Mouse (Mus musculus) hindbrain, postnatal 0 days (tissue): ENCODE data around the gene Gpr3. TPM values are rescaled to one million over a fixed set of nuclear protein-coding genes. Genes with fewer than 3 reads are reported as not detected.
A peak's percentile ranks its signal among the peaks of the same experiment; 100 is the strongest.

ENCODE experiments used
- ATAC-seq: fragments of 200-750 bp; cut with Nextera tagmentation; 2 replicates; pipeline ENCODE4 v1.8.0; 2017; ENCODE audit warnings: mild to moderate bottlenecking, moderate TSS enrichment, moderate library complexity
- DNase-seq: peaks from one replicate; pipeline ENCODE4 v3.0.0-alpha.2; 2015; ENCODE audit warnings: low spot score
- H3K27ac ChIP-seq: fragments of 300-500 bp; sonication (generic); 2 replicates; pipeline ENCODE4 v1.5.1; 2014; ENCODE audit warnings: mild to moderate bottlenecking
- H3K27me3 ChIP-seq: fragments of 300-500 bp; sonication (generic); 2 replicates; pipeline ENCODE4 v1.6.1; 2014; ENCODE audit warnings: low read length, mixed read lengths; ENCODE audit not compliant: insufficient read depth
- H3K36me3 ChIP-seq: fragments of 300-500 bp; sonication (generic); 2 replicates; pipeline ENCODE4 v1.6.1; 2014; ENCODE audit warnings: low read length, mixed read lengths; ENCODE audit not compliant: insufficient read depth
- H3K4me1 ChIP-seq: fragments of 300-500 bp; sonication (generic); 2 replicates; pipeline ENCODE4 v1.6.1; 2014; ENCODE audit warnings: antibody characterized with exemption, low read length, mixed read lengths; ENCODE audit not compliant: insufficient read depth
- H3K4me2 ChIP-seq: fragments of 300-500 bp; sonication (generic); 2 replicates; pipeline ENCODE4 v1.6.1; 2014; ENCODE audit warnings: low read depth, mild to moderate bottlenecking, low read length, moderate library complexity, mixed read lengths
- H3K4me3 ChIP-seq: fragments of 300-500 bp; sonication (generic); 2 replicates; pipeline ENCODE4 v1.5.1; 2014; ENCODE audit warnings: low read length
- H3K9ac ChIP-seq: fragments of 300-500 bp; sonication (generic); replicated peaks from 2 replicates; pipeline ENCODE4 v1.6.1; 2014; ENCODE audit warnings: mild to moderate bottlenecking, low read length, moderate library complexity, mixed read lengths
- H3K9me3 ChIP-seq: fragments of 300-500 bp; sonication (generic); 2 replicates; pipeline ENCODE4 v1.6.1; 2016; ENCODE audit warnings: low read length, mixed read lengths
- CTCF ChIP-seq: IDR thresholded peaks from 2 replicates; pipeline ENCODE4 v1.5.1; 2016; ENCODE audit warnings: antibody characterized with exemption, control low read depth, low read depth
- WGBS: fragments of 180-500 bp; shearing (Covaris S2); extraction: QIAGEN DNeasy Blood & Tissue Kit; methylation state at CpG from one replicate; pipeline ENCODE4 v1.1.7; 2014; 5-methylcytosine and 5-hydroxymethylcytosine counted together
- polyA plus RNA-seq: library from polyadenylated mRNA; unstranded; fragments of >200 nt; fragmentation: Nextera tagmentation; extraction: Ambion mirVana; gene quantifications from 2 replicates; pipeline ENCODE4 v1.2.1, GENCODE M21; 2015
- total RNA-seq: library from RNA; depleted of rRNA; stranded (reverse); fragments of >200 nt; gene quantifications from 2 replicates; pipeline ENCODE4 v1.2.3, GENCODE M21; 2014

The Gpr3 gene
- total and polyA plus RNA-seq, 2 experiments from 2014 or later, result 4.5 to 7.0 TPM

DNA sequence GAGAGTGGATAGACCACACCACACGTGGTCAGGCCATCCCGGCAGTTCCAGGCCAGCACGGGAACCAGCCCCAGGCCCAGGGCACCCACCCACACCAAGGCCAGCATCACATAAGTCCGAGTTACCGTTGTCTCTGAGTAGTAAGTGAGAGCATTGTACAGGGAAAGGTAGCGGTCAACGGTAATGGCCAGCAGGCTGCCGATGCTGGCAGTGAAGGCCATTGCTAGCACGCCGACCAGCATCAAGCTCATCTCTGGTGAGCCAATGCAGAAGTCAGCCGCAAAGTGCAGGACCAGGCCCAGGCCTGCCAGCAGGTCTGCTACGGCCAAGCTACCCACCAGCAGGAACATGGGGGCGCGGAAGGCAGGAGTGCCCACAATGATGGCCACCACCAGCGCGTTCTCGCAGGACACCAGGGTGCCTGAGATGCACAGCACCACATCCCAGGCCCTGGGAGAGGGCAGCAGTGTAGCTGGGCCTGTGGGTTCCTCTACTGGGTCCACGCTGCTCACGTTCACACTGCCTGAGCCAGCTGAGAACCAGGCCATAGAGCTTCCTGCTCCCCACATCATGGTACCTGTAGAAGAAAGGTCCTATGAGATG lies 1.4 kb downstream of the Gpr3 start:
- DNase-seq (no peak), ATAC-seq (no peak)
- Histone ChIP-seq H3K27me3 (no peaks in the 10 kb centered on the region), H3K9ac (no peak overlapping the region), H3K27ac (no peak overlapping the region), H3K9me3 (no peaks in the 10 kb centered on the region), H3K36me3 (no peaks in the 10 kb centered on the region), H3K4me3 (no peak overlapping the region), H3K4me1 (no peaks in the 10 kb centered on the region), H3K4me2 (peak overlapping the region; percentile 98; the same call in 1 of the 2 replicates)
- WGBS, result 92% methylated on average over 19 of the region's 19 CpGs
- TF ChIP-seq CTCF, result no peak

DNA sequence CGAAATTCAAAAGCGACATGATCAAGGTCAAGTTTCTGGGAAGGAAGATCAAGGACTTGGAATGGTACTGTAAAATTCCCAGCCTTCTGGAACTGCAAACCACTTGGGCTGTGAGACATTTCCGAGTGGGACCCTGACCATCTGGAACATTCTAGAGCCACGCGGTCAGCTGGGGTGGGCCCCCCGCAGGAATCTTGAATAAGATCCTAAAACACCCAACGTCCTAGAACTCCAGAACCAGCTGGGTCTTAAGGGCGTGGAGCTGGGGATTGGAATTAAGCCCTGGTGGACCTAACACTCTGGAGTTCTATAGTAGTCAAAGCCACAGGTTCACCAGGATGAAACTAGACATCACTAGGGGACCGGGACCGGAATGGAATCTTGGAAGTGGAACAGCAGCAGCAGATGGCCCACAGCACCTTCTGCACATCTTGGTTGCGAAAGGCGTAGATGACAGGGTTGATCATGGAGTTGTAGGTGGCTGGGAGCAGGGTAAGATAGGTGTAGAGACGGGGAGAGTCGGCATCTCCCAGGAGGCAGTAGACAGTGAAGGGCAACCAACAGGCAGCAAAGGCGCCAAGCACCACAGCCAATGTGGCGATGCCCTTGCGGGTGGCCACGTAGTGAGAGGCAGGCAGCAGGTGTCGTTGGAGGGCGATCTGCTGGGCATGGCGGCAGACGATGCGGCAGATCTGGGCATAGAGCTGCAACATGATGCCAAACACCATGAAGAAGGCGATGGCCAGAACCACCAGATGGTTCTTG lies 2.1 kb downstream of the Gpr3 start:
- no peaks in the 10 kb centered on the region for H3K9me3 ChIP-seq
- DNase-seq, result no peak
- no peaks in the 10 kb centered on the region for H3K36me3 ChIP-seq
- no peaks in the 10 kb centered on the region for H3K27me3 ChIP-seq
- ATAC-seq, result no peak
- no peak overlapping the region for H3K4me2 ChIP-seq
- 85% methylated on average over 24 of the region's 24 CpGs for WGBS
- no peak for TF ChIP-seq CTCF
- H3K4me3 ChIP-seq, result no peak overlapping the region
- no peaks in the 10 kb centered on the region for H3K4me1 ChIP-seq
- H3K27ac ChIP-seq, result no peak overlapping the region
- no peak overlapping the region for H3K9ac ChIP-seq

- ATAC-seq, result peak; percentile 27
- peak; percentile 88 for DNase-seq
- Histone ChIP-seq H3K9me3 (no peaks in the 10 kb centered on the region), H3K9ac (no peak overlapping the region), H3K27me3 (no peaks in the 10 kb centered on the region), H3K4me2 (no peak overlapping the region), H3K4me1 (no peaks in the 10 kb centered on the region), H3K36me3 (no peaks in the 10 kb centered on the region), H3K27ac (no peak overlapping the region; the same call in 1 of the 2 replicates), H3K4me3 (no peak overlapping the region)
- 3% methylated on average over 11 of the region's 11 CpGs for WGBS
- TF ChIP-seq CTCF, result peak; percentile 93
Measured at GRCm38 (mm10) chr4:133209366-133209765, 3.0 kb downstream of the Gpr3 start.

DNA sequence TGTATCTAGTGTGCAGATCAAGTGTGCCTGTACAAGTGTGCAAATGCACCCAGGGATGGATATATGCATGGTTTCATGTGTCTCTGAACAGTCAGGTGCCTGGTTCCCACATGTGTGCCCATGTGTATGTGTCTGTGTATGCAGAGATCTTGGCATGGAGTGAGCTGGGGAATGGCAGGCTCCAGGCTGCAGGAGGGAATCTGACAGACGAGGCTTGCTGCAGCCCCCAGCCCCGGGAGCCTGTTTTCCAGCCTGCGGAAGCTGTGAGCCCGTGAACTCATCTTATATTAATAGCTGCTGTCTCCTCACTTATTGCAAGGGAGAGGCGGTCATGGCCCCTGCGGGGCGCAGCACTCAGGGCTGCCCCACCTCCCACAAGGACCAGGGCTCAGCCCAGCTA lies 8.0 kb downstream of the Gpr3 start:
- Histone ChIP-seq H3K9ac (peak overlapping the region; percentile 37), H3K36me3 (no peaks in the 10 kb centered on the region), H3K4me2 (no peak overlapping the region), H3K9me3 (no peaks in the 10 kb centered on the region), H3K4me3 (no peak overlapping the region), H3K4me1 (peaks cover 15% of the 10 kb centered on the region), H3K27me3 (no peaks in the 10 kb centered on the region), H3K27ac (peak overlapping the region; percentile 51; the same call in 1 of the 2 replicates)
- no peak for DNase-seq
- WGBS, result 27% methylated on average over 7 of the region's 7 CpGs
- no peak for TF ChIP-seq CTCF
- no peak for ATAC-seq

- no peak overlapping the region for H3K9ac ChIP-seq
- WGBS, result 59% methylated on average over 3 of the region's 3 CpGs
Measured at GRCm38 (mm10) chr4:133203591-133203990, 8.7 kb downstream of the Gpr3 start.

DNA sequence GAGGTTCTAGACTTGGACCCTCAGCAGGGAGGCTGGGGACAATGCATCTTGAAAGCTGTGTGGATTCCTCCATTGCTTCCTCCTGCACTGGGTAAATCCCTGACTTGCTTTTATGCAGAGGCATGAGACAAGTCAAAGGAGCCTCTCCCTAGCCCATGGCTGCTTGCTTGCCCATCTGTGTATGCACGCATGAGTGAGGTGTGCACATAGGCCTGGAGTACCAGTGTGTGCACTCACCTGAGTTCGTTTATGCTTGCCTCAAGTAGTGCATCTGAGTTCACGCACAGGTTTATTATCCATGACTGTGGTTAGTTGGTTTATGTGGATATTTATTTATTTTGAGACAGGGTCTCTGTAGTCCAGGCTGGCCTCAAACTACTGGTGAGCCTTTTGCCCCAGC lies 10.1 kb downstream of the Gpr3 start:
- Histone ChIP-seq H3K27me3 (no peaks in the 10 kb centered on the region), H3K9ac (no peak overlapping the region), H3K4me1 (peaks cover 31% of the 10 kb centered on the region), H3K36me3 (no peaks in the 10 kb centered on the region), H3K27ac (no peak overlapping the region), H3K4me3 (no peak overlapping the region), H3K4me2 (no peak overlapping the region), H3K9me3 (no peaks in the 10 kb centered on the region)
- TF ChIP-seq CTCF, result no peak
- DNase-seq (no peak), ATAC-seq (no peak)
- WGBS, result 93% methylated on average over 3 of the region's 3 CpGs

More at GRCm38 (mm10) chr4:133203591-133203990, 8.7 kb downstream of the Gpr3 start:
- Histone ChIP-seq H3K4me2 (no peak overlapping the region), H3K27ac (no peak overlapping the region), H3K36me3 (no peaks in the 10 kb centered on the region), H3K9me3 (no peaks in the 10 kb centered on the region), H3K4me1 (peaks cover 19% of the 10 kb centered on the region), H3K27me3 (no peaks in the 10 kb centered on the region), H3K4me3 (no peak overlapping the region)
- ATAC-seq (no peak), DNase-seq (no peak)
- no peak for TF ChIP-seq CTCF
